Mouse (Mus musculus): ENCODE data around the gene Unc80. TPM values are rescaled to one million over a fixed set of nuclear protein-coding genes. Genes with fewer than 3 reads are reported as not detected.

Gene Unc80
- total and polyA plus RNA-seq, 2 experiments: under 0.01 TPM; not detected in 1

GRCm38 (mm10) chr1:66449471-66449870 lies 18.7 kb upstream of the Unc80 start:
- 77% methylated on average over 2 of the region's 2 CpGs for WGBS
- Histone ChIP-seq H3K36me3 (ENCODE audit: control insufficient read depth, insufficient read depth, low read length) (no peaks in the 10 kb centered on the region), H3K9ac (ENCODE audit: low read depth, low read length) (no peak overlapping the region), H3K27me3 (ENCODE audit: control insufficient read depth, insufficient read depth, low read length) (no peaks in the 10 kb centered on the region), H3K4me3 (ENCODE audit: insufficient read depth, low read depth, low read length) (no peak overlapping the region), H3K79me2 (ENCODE audit: control insufficient read depth, insufficient read depth, low read length) (no peaks in the 10 kb centered on the region), H3K4me1 (ENCODE audit: control insufficient read depth, insufficient read depth, low read length) (no peaks in the 10 kb centered on the region), H3K27ac (replicated peaks; ENCODE audit: insufficient read depth, low read depth, low read length) (no peak overlapping the region)
- DNase-seq (ENCODE audit: extremely low read depth, low read depth, low spot score): no peak
- no peak for TF ChIP-seq POLR2A (IDR thresholded peaks at IDR 0.05; ENCODE audit: extremely low read depth, insufficient read depth, low read length)
- no peak for TF ChIP-seq CTCF (IDR thresholded peaks at IDR 0.05; ENCODE audit: low read depth, low read length)

GRCm38 (mm10) chr1:66456580-66456979 lies 11.6 kb upstream of the Unc80 start:
- Histone ChIP-seq H3K9ac (ENCODE audit: low read depth, low read length) (no peak overlapping the region), H3K36me3 (ENCODE audit: control insufficient read depth, insufficient read depth, low read length) (no peaks in the 10 kb centered on the region), H3K27ac (replicated peaks; ENCODE audit: insufficient read depth, low read depth, low read length) (no peak overlapping the region), H3K27me3 (ENCODE audit: control insufficient read depth, insufficient read depth, low read length) (no peaks in the 10 kb centered on the region), H3K4me3 (ENCODE audit: insufficient read depth, low read depth, low read length) (no peak overlapping the region), H3K4me1 (ENCODE audit: control insufficient read depth, insufficient read depth, low read length) (no peaks in the 10 kb centered on the region), H3K79me2 (ENCODE audit: control insufficient read depth, insufficient read depth, low read length) (no peaks in the 10 kb centered on the region)
- TF ChIP-seq CTCF (IDR thresholded peaks at IDR 0.05; ENCODE audit: low read depth, low read length): no peak
- no peak for TF ChIP-seq POLR2A (IDR thresholded peaks at IDR 0.05; ENCODE audit: extremely low read depth, insufficient read depth, low read length)
- 28% methylated on average over 2 of the region's 2 CpGs for WGBS
- DNase-seq (ENCODE audit: extremely low read depth, low read depth, low spot score): no peak

- H3K4me3 ChIP-seq (ENCODE audit: insufficient read depth, low read depth, low read length): no peak overlapping the region
- H3K36me3 ChIP-seq (ENCODE audit: control insufficient read depth, insufficient read depth, low read length): no peaks in the 10 kb centered on the region
- H3K79me2 ChIP-seq (ENCODE audit: control insufficient read depth, insufficient read depth, low read length): no peaks in the 10 kb centered on the region
- H3K9ac ChIP-seq (ENCODE audit: low read depth, low read length): no peak overlapping the region
- no peak overlapping the region for H3K27ac ChIP-seq (replicated peaks; ENCODE audit: insufficient read depth, low read depth, low read length)
- H3K27me3 ChIP-seq (ENCODE audit: control insufficient read depth, insufficient read depth, low read length): no peaks in the 10 kb centered on the region
- TF ChIP-seq POLR2A (IDR thresholded peaks at IDR 0.05; ENCODE audit: extremely low read depth, insufficient read depth, low read length) (no peak), CTCF (IDR thresholded peaks at IDR 0.05; ENCODE audit: low read depth, low read length) (no peak)
- WGBS: 78% methylated on average over 3 of the region's 3 CpGs
- DNase-seq (ENCODE audit: extremely low read depth, low read depth, low spot score): no peak
- no peaks in the 10 kb centered on the region for H3K4me1 ChIP-seq (ENCODE audit: control insufficient read depth, insufficient read depth, low read length)
These were observed 10.4 kb upstream of the Unc80 start for GRCm38 (mm10) chr1:66457747-66458146.

- H3K79me2 ChIP-seq (ENCODE audit: control insufficient read depth, insufficient read depth, low read length): no peaks in the 10 kb centered on the region
- H3K4me1 ChIP-seq (ENCODE audit: control insufficient read depth, insufficient read depth, low read length): no peaks in the 10 kb centered on the region
- WGBS: 59% methylated on average over 3 of the region's 3 CpGs
- no peak for TF ChIP-seq CTCF (IDR thresholded peaks at IDR 0.05; ENCODE audit: low read depth, low read length)
- TF ChIP-seq POLR2A (IDR thresholded peaks at IDR 0.05; ENCODE audit: extremely low read depth, insufficient read depth, low read length): no peak
- no peak for DNase-seq (ENCODE audit: extremely low read depth, low read depth, low spot score)
- H3K27ac ChIP-seq (replicated peaks; ENCODE audit: insufficient read depth, low read depth, low read length): no peak overlapping the region
- no peaks in the 10 kb centered on the region for H3K36me3 ChIP-seq (ENCODE audit: control insufficient read depth, insufficient read depth, low read length)
- H3K4me3 ChIP-seq (ENCODE audit: insufficient read depth, low read depth, low read length): no peak overlapping the region
- no peaks in the 10 kb centered on the region for H3K27me3 ChIP-seq (ENCODE audit: control insufficient read depth, insufficient read depth, low read length)
- no peak overlapping the region for H3K9ac ChIP-seq (ENCODE audit: low read depth, low read length)
These were observed 8.8 kb upstream of the Unc80 start for GRCm38 (mm10) chr1:66459394-66459793.

- Histone ChIP-seq H3K4me3 (ENCODE audit: insufficient read depth, low read depth, low read length) (no peak overlapping the region), H3K27ac (replicated peaks; ENCODE audit: insufficient read depth, low read depth, low read length) (no peak overlapping the region), H3K4me1 (ENCODE audit: control insufficient read depth, insufficient read depth, low read length) (no peaks in the 10 kb centered on the region), H3K9ac (ENCODE audit: low read depth, low read length) (no peak overlapping the region), H3K79me2 (ENCODE audit: control insufficient read depth, insufficient read depth, low read length) (no peaks in the 10 kb centered on the region), H3K36me3 (ENCODE audit: control insufficient read depth, insufficient read depth, low read length) (no peaks in the 10 kb centered on the region), H3K27me3 (ENCODE audit: control insufficient read depth, insufficient read depth, low read length) (no peaks in the 10 kb centered on the region)
- 74% methylated on average over 4 of the region's 4 CpGs for WGBS
- no peak for TF ChIP-seq CTCF (IDR thresholded peaks at IDR 0.05; ENCODE audit: low read depth, low read length)
- no peak for TF ChIP-seq POLR2A (IDR thresholded peaks at IDR 0.05; ENCODE audit: extremely low read depth, insufficient read depth, low read length)
- DNase-seq (ENCODE audit: extremely low read depth, low read depth, low spot score): no peak
These were observed 7.3 kb upstream of the Unc80 start for GRCm38 (mm10) chr1:66460850-66461249.

- Histone ChIP-seq H3K79me2 (ENCODE audit: control insufficient read depth, insufficient read depth, low read length) (no peaks in the 10 kb centered on the region), H3K36me3 (ENCODE audit: control insufficient read depth, insufficient read depth, low read length) (no peaks in the 10 kb centered on the region), H3K27me3 (ENCODE audit: control insufficient read depth, insufficient read depth, low read length) (peaks cover 5% of the 10 kb centered on the region), H3K9ac (ENCODE audit: low read depth, low read length) (no peak overlapping the region), H3K27ac (replicated peaks; ENCODE audit: insufficient read depth, low read depth, low read length) (no peak overlapping the region), H3K4me1 (ENCODE audit: control insufficient read depth, insufficient read depth, low read length) (no peaks in the 10 kb centered on the region), H3K4me3 (ENCODE audit: insufficient read depth, low read depth, low read length) (no peak overlapping the region)
- TF ChIP-seq CTCF (IDR thresholded peaks at IDR 0.05; ENCODE audit: low read depth, low read length) (no peak), POLR2A (IDR thresholded peaks at IDR 0.05; ENCODE audit: extremely low read depth, insufficient read depth, low read length) (no peak)
- 34% methylated on average over 3 of the region's 3 CpGs for WGBS
- no peak for DNase-seq (ENCODE audit: extremely low read depth, low read depth, low spot score)
These were observed 495 bp downstream of the Unc80 start for GRCm38 (mm10) chr1:66468704-66469020.
